Mouse (Mus musculus) forebrain, embryonic 13.5 days (tissue): ENCODE data around the gene Zc3h10. TPM values are rescaled to one million over a fixed set of nuclear protein-coding genes. Genes with fewer than 3 reads are reported as not detected.
A peak's percentile ranks its signal among the peaks of the same experiment; 100 is the strongest.
"Not testable (repeated sequence)": the region's sequence is repeated elsewhere in the genome, so short reads cannot be mapped to it uniquely, and the experiment has no call there.

Experiments
- ATAC-seq: fragments of 200-750 bp; cut with Nextera tagmentation; 2 replicates; pipeline ENCODE4 v1.8.0; 2017
- H3K27ac ChIP-seq: fragments of 300-500 bp; sonication (generic); 2 replicates; pipeline ENCODE4 v1.5.1; 2015; ENCODE audit warnings: inconsistent platforms, mild to moderate bottlenecking, moderate library complexity
- H3K27me3 ChIP-seq: fragments of 300-500 bp; sonication (generic); 2 replicates; pipeline ENCODE4 v1.6.1; 2015; ENCODE audit warnings: mild to moderate bottlenecking, inconsistent platforms
- H3K36me3 ChIP-seq: fragments of 300-500 bp; sonication (generic); 2 replicates; pipeline ENCODE4 v1.6.1; 2015; ENCODE audit warnings: mild to moderate bottlenecking, inconsistent platforms; ENCODE audit not compliant: poor library complexity, severe bottlenecking
- H3K4me1 ChIP-seq: fragments of 300-500 bp; sonication (generic); 2 replicates; pipeline ENCODE4 v1.6.1; 2015; ENCODE audit warnings: inconsistent platforms
- H3K4me2 ChIP-seq: fragments of 300-500 bp; sonication (generic); 2 replicates; pipeline ENCODE4 v1.6.1; 2015; ENCODE audit warnings: inconsistent platforms, mild to moderate bottlenecking, moderate library complexity
- H3K4me3 ChIP-seq: fragments of 300-500 bp; sonication (generic); 2 replicates; pipeline ENCODE4 v1.5.1; 2015; ENCODE audit warnings: mild to moderate bottlenecking, inconsistent platforms
- H3K9ac ChIP-seq: fragments of 300-500 bp; sonication (generic); 2 replicates; pipeline ENCODE4 v1.6.1; 2015; ENCODE audit warnings: mild to moderate bottlenecking, inconsistent platforms
- H3K9me3 ChIP-seq: fragments of 300-500 bp; sonication (generic); replicated peaks from 2 replicates; pipeline ENCODE4 v1.6.1; 2016; ENCODE audit warnings: inconsistent platforms
- WGBS: fragments of 180-500 bp; shearing (Covaris S2); methylation state at CpG from one replicate; pipeline ENCODE4 v1.1.7; 2015; 5-methylcytosine and 5-hydroxymethylcytosine counted together
- polyA plus RNA-seq: library from polyadenylated mRNA; unstranded; fragments of >200 nt; fragmentation: Nextera tagmentation; extraction: Ambion mirVana; gene quantifications from 2 replicates; pipeline ENCODE4 v1.2.1, GENCODE M21; 2015

Zc3h10 gene
- polyA plus RNA-seq, 1 experiment from 2014 or later = 19.4 TPM

DNA sequence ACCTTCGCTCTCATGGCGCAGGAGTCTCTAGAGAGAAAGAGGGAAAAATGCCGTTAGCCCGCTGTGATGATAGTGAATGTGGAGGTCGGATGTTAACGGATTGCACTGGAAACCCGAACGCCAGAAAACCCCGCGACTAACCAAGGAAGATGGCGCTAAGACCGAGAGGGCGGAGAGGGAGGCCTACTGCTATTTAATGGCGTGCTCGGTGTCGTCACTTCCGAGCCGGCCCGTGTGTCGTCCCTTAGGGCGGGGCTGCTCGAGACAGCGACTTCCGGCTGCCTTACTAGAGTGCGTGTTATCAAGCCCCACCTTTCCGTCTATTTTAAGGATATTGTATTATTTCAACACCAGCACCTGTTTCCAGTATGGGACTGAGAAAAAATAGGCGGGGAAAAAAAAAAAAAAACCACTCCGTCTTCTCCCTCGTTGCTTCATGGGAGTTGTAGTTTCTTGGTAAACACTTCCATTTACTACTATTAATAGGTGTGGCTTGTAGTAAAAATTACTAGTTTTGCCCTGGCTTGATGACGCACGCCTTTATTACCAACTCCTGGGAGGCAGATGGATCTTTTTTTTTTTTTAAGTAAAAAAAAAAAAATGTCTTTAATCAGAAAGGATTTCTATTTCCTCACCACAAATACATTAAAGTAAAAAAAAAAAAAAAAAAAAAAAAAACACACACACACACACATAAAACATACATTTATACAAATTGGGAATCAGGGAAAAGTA lies 1.5 kb upstream of the Zc3h10 start, which contains the start of gene Rpl41:
Gene Rpl41 (minus strand): TSS at position 359 of the 735 bp plus-strand sequence.
- under 1% methylated on average over 31 of the region's 31 CpGs for WGBS
- peaks cover 16% of the 10 kb centered on the region for H3K36me3 ChIP-seq
- H3K9me3 ChIP-seq = no peaks in the 10 kb centered on the region
- peak within 1 kb of the TSS; percentile 95 for H3K27ac ChIP-seq
- peak within 1 kb of the TSS; percentile 89 for H3K4me2 ChIP-seq
- ATAC-seq = peak; percentile 91
- no peaks in the 10 kb centered on the region for H3K27me3 ChIP-seq
- H3K4me1 ChIP-seq = peaks cover 16% of the 10 kb centered on the region
- H3K4me3 ChIP-seq = peak within 1 kb of the TSS; percentile 77
- peak within 1 kb of the TSS; percentile 94 for H3K9ac ChIP-seq

DNA sequence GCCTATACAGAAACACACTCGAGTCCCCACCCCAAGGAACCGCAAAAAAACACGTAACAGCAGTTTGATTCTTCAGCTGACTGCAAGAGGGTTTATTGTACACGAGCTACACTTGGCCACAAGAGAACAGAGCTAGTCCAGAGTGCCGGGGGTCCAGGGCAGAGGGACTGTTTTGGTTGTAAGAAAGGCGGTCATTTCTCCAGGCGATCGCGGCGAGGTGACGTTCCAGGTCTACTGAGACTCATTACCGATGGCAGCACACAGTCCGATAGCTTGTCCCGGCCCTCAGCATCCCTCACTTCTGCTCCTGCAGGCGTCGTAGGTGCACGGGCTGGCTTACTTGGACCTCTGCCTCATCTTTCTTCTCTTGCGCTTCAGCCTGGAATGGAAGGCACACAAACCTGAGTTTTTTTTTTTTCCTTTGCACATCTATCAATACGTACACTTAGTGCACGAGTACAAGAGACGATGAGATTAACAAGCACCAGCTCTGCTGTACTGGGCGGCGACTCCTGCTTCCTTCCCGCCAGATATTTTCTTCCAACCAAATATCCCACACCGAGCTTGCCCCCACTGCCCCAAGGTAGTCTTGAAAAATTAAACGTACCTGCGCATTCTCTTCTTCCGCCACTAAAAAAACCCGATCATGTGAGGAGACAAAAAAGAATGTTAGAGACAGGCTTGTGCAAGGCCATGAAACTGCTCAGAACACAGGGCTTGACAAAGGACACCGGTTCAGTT lies 647 bp upstream of the Zc3h10 start:
- not testable (repeated sequence) for ATAC-seq

DNA sequence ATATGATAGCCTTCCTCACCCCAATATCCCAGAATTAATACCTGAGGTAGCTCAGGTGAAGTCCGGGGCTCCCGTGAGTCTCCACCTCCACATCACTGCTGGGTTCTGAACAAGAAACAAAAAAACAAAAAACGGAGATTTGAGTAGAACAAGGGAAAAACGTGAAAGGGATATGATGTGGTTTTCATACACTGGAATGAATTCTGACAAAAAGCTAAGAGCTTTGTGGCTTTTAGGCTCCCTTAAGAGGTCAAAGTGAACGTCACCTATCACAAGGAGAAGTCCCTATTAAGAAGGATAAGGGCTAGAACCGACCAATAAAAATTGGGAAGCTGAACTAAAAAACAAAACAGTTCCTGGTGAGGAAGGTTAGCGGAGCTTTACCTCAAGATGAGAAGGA lies 787 bp downstream of the Zc3h10 start:
- peaks cover 39% of the 10 kb centered on the region for H3K36me3 ChIP-seq
- H3K9ac ChIP-seq = peak overlapping the region; percentile 94
- WGBS = 26% methylated on average over 7 of the region's 7 CpGs
- no peaks in the 10 kb centered on the region for H3K27me3 ChIP-seq
- peak overlapping the region; percentile 77 for H3K4me3 ChIP-seq
- ATAC-seq = no peak
- H3K27ac ChIP-seq = peak overlapping the region; percentile 95
- H3K4me1 ChIP-seq = peaks cover 26% of the 10 kb centered on the region
- no peaks in the 10 kb centered on the region for H3K9me3 ChIP-seq
- H3K4me2 ChIP-seq = peak overlapping the region; percentile 89

More for the DNA sequence above, 647 bp upstream of the Zc3h10 start:
- Histone ChIP-seq H3K9ac (peak overlapping the region; percentile 94), H3K27ac (peak overlapping the region; percentile 95), H3K36me3 (peaks cover 25% of the 10 kb centered on the region), H3K4me2 (peak overlapping the region; percentile 89), H3K4me1 (peaks cover 21% of the 10 kb centered on the region), H3K4me3 (peak overlapping the region; percentile 77)
- H3K9me3 ChIP-seq, H3K27me3 ChIP-seq: not testable (repeated sequence)
- under 1% methylated on average over 29 of the region's 30 CpGs for WGBS

DNA sequence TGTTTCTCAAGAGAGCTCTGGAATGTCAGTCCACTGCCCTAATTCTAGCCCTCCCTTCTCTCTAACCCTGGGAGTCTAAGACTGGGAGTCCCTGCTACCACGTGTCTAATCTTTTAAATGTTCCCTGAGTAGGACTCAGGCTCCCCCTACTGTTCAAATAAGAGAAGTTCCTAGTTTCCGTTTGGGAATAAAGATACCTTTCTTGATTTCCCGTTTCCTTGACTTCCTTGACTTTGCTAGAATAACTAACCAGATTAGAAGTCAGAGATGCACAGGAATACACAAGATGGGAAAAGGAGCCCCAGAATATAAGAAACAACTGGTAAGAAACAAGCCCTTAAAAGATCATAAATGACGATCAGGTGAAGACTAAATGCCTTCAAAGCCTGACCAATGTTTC lies 1.2 kb downstream of the Zc3h10 start:
- Histone ChIP-seq H3K4me2 (peak overlapping the region; percentile 89), H3K27me3 (no peaks in the 10 kb centered on the region), H3K4me3 (peak overlapping the region; percentile 77), H3K9ac (peak overlapping the region; percentile 94), H3K36me3 (peaks cover 41% of the 10 kb centered on the region), H3K27ac (peak overlapping the region; percentile 95; the same call in 1 of the 2 replicates), H3K4me1 (peaks cover 26% of the 10 kb centered on the region), H3K9me3 (no peaks in the 10 kb centered on the region)
- ATAC-seq = no peak
- 18% methylated on average over 4 of the region's 4 CpGs for WGBS

DNA sequence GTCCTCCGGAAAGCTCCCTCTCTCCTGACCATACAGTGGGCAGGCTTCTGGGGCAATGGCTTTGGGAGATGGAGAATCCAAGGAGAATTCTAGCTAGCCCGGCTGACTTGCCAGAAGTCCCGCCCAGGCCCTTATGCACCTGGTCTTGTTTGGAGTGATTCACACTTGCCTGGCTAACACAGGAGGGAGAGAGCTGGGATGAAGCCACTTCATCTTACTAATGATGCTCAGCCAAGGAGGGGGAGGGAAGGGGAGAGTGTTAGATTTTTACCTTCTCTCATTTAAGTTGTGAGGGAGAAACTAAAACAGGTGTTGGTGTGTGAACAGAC lies 2.0 kb downstream of the Zc3h10 start:
- Histone ChIP-seq H3K27ac (no peak overlapping the region), H3K9ac (no peak overlapping the region), H3K9me3 (no peaks in the 10 kb centered on the region), H3K4me2 (no peak overlapping the region), H3K36me3 (peaks cover 47% of the 10 kb centered on the region), H3K4me3 (no peak overlapping the region), H3K27me3 (no peaks in the 10 kb centered on the region), H3K4me1 (peaks cover 26% of the 10 kb centered on the region)
- no peak for ATAC-seq
- 93% methylated on average over 3 of the region's 3 CpGs for WGBS

DNA sequence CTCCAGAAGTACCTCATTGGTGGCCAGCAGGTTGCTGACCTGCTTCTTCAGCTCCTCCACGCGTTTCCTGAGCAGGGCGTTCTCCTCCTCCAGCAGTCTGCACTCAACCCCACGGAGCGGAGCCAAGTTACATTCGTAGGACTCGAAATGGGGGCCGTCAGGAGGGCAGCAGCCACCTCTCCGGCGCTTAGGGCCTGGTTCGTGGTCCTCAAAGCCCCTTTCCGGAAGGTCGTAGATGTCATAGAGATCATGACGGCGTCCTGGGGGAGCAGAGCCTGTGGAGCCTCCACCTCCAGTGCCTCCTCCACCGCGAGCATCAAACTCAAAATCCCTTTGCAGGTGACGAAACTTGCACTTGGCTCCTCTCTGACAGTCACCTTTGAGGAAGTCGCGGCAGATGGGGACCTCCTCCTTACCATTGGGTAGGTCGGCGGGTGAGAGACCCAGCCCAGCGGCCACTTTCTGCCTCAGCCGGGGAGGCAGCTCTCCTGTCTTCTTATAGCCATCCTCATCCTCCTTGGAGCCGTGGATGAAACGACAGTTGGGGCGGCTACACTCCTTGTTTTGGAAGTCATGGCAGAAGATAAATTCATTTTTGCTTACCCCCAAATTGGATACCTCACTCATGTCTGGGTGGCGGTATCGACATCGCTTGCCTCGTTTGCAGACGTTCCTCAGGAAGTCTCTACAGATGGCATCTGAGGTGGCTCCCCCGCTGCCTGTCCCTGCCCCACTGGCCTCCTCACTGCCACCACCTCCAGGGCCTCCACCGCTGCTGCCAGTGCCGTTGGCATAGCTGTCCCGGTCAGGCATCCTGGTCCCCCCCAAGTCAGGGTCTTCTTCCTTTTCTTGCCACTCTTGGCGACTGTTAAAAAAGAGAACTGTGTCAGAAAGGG lies 2.7 kb downstream of the Zc3h10 start:
- WGBS = 95% methylated on average over 37 of the region's 37 CpGs
- Histone ChIP-seq H3K4me3 (no peak overlapping the region), H3K4me1 (peaks cover 26% of the 10 kb centered on the region), H3K27ac (no peak overlapping the region), H3K4me2 (no peak overlapping the region), H3K27me3 (no peaks in the 10 kb centered on the region), H3K9ac (no peak overlapping the region), H3K9me3 (no peaks in the 10 kb centered on the region), H3K36me3 (peaks cover 47% of the 10 kb centered on the region)
- no peak for ATAC-seq

DNA sequence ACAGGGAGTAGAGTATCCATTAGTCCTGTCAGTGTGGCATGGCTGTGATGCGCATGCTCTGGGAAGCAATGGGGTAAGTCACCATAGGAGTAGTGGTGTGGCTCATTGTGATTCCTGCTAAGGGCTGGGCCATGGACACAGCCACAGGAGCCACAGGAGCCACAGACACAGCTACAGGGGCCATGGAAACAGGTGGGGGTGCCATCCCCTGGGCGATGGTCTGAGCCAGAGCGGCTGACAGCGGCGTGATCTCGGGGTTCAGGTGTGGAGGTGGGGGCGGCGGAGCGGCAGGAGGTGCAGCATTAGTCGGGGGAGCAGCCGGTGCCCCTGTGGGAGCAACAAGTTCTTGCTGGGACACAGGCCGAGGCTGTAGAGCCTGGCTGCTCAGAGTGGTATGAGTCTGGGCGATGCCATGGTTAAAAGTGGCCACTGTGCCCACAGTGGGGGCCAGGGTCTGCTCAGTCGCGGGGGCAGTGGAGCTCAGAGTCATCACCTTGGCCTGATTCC lies 3.4 kb downstream of the Zc3h10 start:
- Histone ChIP-seq H3K4me3 (no peak overlapping the region), H3K9me3 (no peaks in the 10 kb centered on the region), H3K27me3 (no peaks in the 10 kb centered on the region), H3K4me1 (peaks cover 26% of the 10 kb centered on the region), H3K9ac (no peak overlapping the region), H3K4me2 (no peak overlapping the region), H3K27ac (no peak overlapping the region), H3K36me3 (peaks cover 47% of the 10 kb centered on the region)
- 97% methylated on average over 15 of the region's 15 CpGs for WGBS
- no peak for ATAC-seq

DNA sequence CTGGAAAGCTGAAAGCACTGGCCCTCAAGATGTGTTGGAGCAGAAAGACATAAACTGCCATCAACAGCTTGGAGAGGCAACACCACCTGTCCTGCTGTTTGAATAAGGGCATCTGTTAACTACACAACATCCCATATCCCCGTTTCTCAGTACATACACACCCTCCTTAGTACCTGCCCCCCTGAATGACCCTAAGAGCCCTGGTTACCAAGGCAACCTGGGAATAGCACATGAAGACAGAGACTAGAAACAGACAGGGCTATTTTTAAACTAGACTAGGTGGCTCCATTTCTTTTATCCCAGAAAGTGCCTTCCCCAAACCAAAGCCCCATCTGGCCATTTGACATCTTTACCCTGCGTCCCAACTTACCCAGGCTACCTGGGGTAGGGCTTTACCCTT lies 4.5 kb downstream of the Zc3h10 start:
- no peak overlapping the region for H3K9ac ChIP-seq
- H3K4me1 ChIP-seq = peaks cover 26% of the 10 kb centered on the region
- H3K4me2 ChIP-seq = no peak overlapping the region
- H3K27ac ChIP-seq = no peak overlapping the region
- no peaks in the 10 kb centered on the region for H3K27me3 ChIP-seq
- ATAC-seq = no peak
- H3K9me3 ChIP-seq = no peaks in the 10 kb centered on the region
- peaks cover 47% of the 10 kb centered on the region for H3K36me3 ChIP-seq
- H3K4me3 ChIP-seq = no peak overlapping the region
- WGBS = 71% methylated on average over 2 of the region's 2 CpGs

DNA sequence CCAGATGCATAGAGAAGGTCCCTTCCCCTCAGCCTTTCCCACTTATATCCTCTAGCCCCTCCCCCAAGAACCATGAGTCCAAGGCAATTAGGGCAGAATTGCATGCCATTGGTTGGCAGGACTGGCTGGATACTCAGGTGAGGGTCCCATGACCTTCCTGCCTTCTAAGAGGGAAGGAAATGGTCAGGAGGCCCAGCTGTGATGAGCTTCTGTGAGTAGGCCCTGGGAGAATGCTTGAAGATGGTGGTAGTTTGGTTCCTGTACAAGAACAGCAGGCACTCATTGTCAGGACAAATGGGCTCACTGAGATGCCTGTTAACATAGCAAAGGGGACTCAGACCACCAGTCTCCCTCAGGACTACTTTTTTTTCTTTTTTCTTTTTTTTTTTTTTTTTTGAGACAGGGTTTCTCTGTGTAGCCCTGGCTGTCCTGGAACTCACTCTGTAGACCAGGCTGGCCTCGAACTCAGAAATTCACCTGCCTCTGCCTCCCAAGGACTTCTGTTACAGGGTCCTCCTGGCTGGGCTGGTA lies 9.2 kb downstream of the Zc3h10 start:
- Histone ChIP-seq H3K27me3 (no peaks in the 10 kb centered on the region), H3K9me3 (no peaks in the 10 kb centered on the region), H3K4me2 (no peak overlapping the region), H3K4me3 (no peak overlapping the region), H3K36me3 (peaks cover 24% of the 10 kb centered on the region), H3K27ac (no peak overlapping the region), H3K9ac (no peak overlapping the region), H3K4me1 (peaks cover 12% of the 10 kb centered on the region; the same call in 1 of the 2 replicates)
- WGBS = 80% methylated on average over 1 of the region's 1 CpGs
- ATAC-seq = no peak

DNA sequence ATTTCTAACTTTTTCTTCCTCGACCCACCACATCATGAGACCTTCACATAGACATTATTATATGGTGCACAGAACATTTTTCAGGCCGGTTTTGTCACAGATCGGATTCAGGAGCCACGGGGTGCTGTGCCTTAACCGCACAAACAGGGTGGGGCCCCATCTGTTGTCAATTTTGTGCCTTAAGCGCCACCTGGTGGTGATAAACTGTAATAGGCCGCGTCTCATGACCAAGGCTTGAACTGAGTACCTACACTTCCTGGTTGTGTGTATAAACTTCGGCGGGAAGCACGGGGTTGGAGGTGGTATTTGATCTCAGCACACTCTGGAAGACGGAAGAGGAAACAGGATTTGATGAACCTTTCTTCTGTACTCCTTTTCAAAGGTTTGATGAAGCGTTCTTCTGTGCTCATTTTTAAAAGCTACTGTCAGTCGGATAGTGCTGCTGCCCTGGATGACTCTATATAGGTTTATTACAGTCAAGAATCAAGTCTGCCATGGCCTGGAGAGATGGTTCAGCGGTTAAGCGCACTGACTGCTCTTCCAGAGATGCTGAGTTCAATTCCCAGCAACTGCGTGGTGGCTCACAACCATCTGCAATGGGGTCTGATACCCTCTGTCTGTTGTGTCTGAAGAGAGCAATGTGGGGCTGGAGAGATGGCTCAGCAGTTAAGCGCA lies 11.2 kb downstream of the Zc3h10 start:
- Histone ChIP-seq H3K9ac (no peak overlapping the region), H3K4me2 (peak overlapping the region; percentile 41), H3K36me3 (peaks cover 6% of the 10 kb centered on the region; the same call in 1 of the 2 replicates), H3K9me3 (no peaks in the 10 kb centered on the region), H3K4me3 (no peak overlapping the region), H3K27ac (0 out of 2 replicates have a peak overlapping the region, but pooled peaks have one; percentile 10), H3K4me1 (0 out of 2 replicates have a peak, but pooled peaks cover 5% of the 10 kb centered on the region), H3K27me3 (no peaks in the 10 kb centered on the region)
- WGBS = 17% methylated on average over 18 of the region's 18 CpGs
- peak; percentile 87 for ATAC-seq
